Mouse (Mus musculus): Measurements from ENCODE around the gene Tep1. TPM values are rescaled to one million over a fixed set of nuclear protein-coding genes. Genes with fewer than 3 reads are reported as not detected.
"Not testable (repeated sequence)": the region's sequence is repeated elsewhere in the genome, so short reads cannot be mapped to it uniquely, and the experiment has no call there.

The Tep1 gene
- total RNA-seq, 2 experiments from 2014 or later: 2.9 to 4.1 TPM

GRCm38 (mm10) chr14:50871284-50871683 is 924 bp upstream of the Tep1 start:
- DNase-seq (ENCODE audit: low spot score in 2 of 2): no peak
- intact Hi-C loops (cut with DNase I): no loop called here

- no peak for DNase-seq (ENCODE audit: low spot score in 2 of 2)
- intact Hi-C loops (cut with DNase I): no loop called here
Measured at GRCm38 (mm10) chr14:50870805-50871143, 414 bp upstream of the Tep1 start.

- DNase-seq (ENCODE audit: low spot score in 2 of 2): no peak
- intact Hi-C loops (cut with DNase I): no loop called here
Measured at GRCm38 (mm10) chr14:50868656-50869055, 1.7 kb downstream of the Tep1 start.

- intact Hi-C loops (cut with DNase I): no loop called here
- no peak for DNase-seq (ENCODE audit: low spot score in 2 of 2)
Measured at GRCm38 (mm10) chr14:50868211-50868610, 2.1 kb downstream of the Tep1 start.

- no peak for DNase-seq (ENCODE audit: low spot score in 2 of 2)
- intact Hi-C loops (cut with DNase I): no loop called here
Measured at GRCm38 (mm10) chr14:50866966-50867365, 3.4 kb downstream of the Tep1 start.

GRCm38 (mm10) chr14:50865005-50865404 is 5.4 kb downstream of the Tep1 start:
- DNase-seq (ENCODE audit: low spot score in 2 of 2); intact Hi-C loops (cut with DNase I): not testable (repeated sequence)

- intact Hi-C loops (cut with DNase I): no loop called here
- no peak for DNase-seq (ENCODE audit: low spot score in 2 of 2)
Measured at GRCm38 (mm10) chr14:50862641-50863040, 7.7 kb downstream of the Tep1 start.

GRCm38 (mm10) chr14:50855788-50856187 is 14.6 kb downstream of the Tep1 start:
- no peak for DNase-seq (ENCODE audit: low spot score in 2 of 2)
- intact Hi-C loops (cut with DNase I): no loop called here

GRCm38 (mm10) chr14:50837236-50837635 is 33.1 kb downstream of the Tep1 start:
- DNase-seq (ENCODE audit: low spot score in 2 of 2): no peak

GRCm38 (mm10) chr14:50834435-50834834 is 35.9 kb downstream of the Tep1 start:
- DNase-seq (ENCODE audit: low spot score in 2 of 2): no peak
- intact Hi-C loops (cut with DNase I): no loop called here

More at GRCm38 (mm10) chr14:50837236-50837635, 33.1 kb downstream of the Tep1 start:
- intact Hi-C loops (cut with DNase I): no loop called here

- intact Hi-C loops (cut with DNase I): no loop called here
- no peak for DNase-seq (ENCODE audit: low spot score in 2 of 2)
Measured at GRCm38 (mm10) chr14:50833964-50834363, 36.4 kb downstream of the Tep1 start.

GRCm38 (mm10) chr14:50829878-50830277 is 40.5 kb downstream of the Tep1 start:
- intact Hi-C loops (cut with DNase I): no loop called here
- DNase-seq (ENCODE audit: low spot score in 2 of 2): no peak

- DNase-seq (ENCODE audit: low spot score in 2 of 2): peak; percentile 13 to 31
- intact Hi-C loops (cut with DNase I): no loop called here
Measured at GRCm38 (mm10) chr14:50826579-50826978, 43.8 kb downstream of the Tep1 start.

GRCm38 (mm10) chr14:50824219-50824618 is 46.1 kb downstream of the Tep1 start:
- intact Hi-C loops (cut with DNase I): no loop called here
- no peak for DNase-seq (ENCODE audit: low spot score in 2 of 2)

- intact Hi-C loops (cut with DNase I): no loop called here
- DNase-seq (ENCODE audit: low spot score in 2 of 2): no peak
Measured at GRCm38 (mm10) chr14:50823240-50823639, 47.1 kb downstream of the Tep1 start.

GRCm38 (mm10) chr14:50813060-50813459 is 57.3 kb downstream of the Tep1 start:
- intact Hi-C loops (cut with DNase I): no loop called here
- no peak for DNase-seq (ENCODE audit: low spot score in 2 of 2)

- DNase-seq (ENCODE audit: low spot score in 2 of 2): peak; percentile 98 to 99
- intact Hi-C loops (cut with DNase I): loop anchor here (1.0 to 5.0 kb wide), 3 partner anchors 125 to 282 kb away; partner anchors contain the start of genes Pip4p1 and Pnp
Measured at GRCm38 (mm10) chr14:50807487-50808072, 62.8 kb downstream of the Tep1 start, which contains the start of the genes Ccnb1ip1 and Parp2. Gene Ccnb1ip1 (minus strand): TSS chr14:50807732. Gene Parp2 (plus strand): TSS chr14:50807841.

GRCm38 (mm10) chr14:50806469-50806868 is 63.9 kb downstream of the Tep1 start:
- intact Hi-C loops (cut with DNase I): loop anchor here (5.0 kb wide), 1 partner anchor 126 kb away; the partner anchor contains the start of genes Pip4p1 and Pnp
- not testable (repeated sequence) for DNase-seq (ENCODE audit: low spot score in 2 of 2)

- intact Hi-C loops (cut with DNase I): loop anchor here (5.0 kb wide), 1 partner anchor 128 kb away; the partner anchor contains the start of genes Pip4p1 and Pnp
Measured at GRCm38 (mm10) chr14:50804683-50805082, 65.7 kb downstream of the Tep1 start.

GRCm38 (mm10) chr14:50802843-50803562 is 67.4 kb downstream of the Tep1 start:
- no peak for DNase-seq (ENCODE audit: low spot score in 2 of 2)
- intact Hi-C loops (cut with DNase I): no loop called here

More at GRCm38 (mm10) chr14:50804683-50805082, 65.7 kb downstream of the Tep1 start:
- DNase-seq (ENCODE audit: low spot score in 2 of 2): no peak

GRCm38 (mm10) chr14:50802441-50802840 is 67.9 kb downstream of the Tep1 start:
- DNase-seq (ENCODE audit: low spot score in 2 of 2): no peak
- intact Hi-C loops (cut with DNase I): no loop called here
